Mouse (Mus musculus): ENCODE measurements around the gene Polr3b. TPM values are rescaled to one million over a fixed set of nuclear protein-coding genes. Genes with fewer than 3 reads are reported as not detected.

The Polr3b gene
- polyA plus RNA-seq, 1 experiment from 2014 or later = 3.9 TPM

DNA sequence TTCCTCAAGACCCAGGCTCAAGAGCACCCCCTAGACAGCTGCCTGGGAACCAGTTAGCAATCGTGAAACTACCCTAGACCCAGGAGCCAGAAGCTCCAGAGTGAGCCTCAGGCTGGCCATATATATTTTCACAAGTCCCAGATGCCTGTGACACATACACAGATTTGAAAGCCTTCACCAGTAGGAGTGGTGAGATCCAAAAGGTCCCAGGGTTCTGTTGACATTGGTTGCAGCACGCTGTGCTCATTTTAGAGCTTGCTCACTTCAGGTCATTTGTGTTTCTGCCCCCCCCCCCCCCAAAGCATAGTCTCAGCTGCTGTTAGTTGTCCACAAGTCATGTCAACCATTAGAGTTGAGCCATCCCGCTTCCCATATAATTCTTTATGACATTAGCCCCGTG, 31.9 kb downstream of the Polr3b start:
- H3K9me3 ChIP-seq (ENCODE audit: low read length) = no peaks in the 10 kb centered on the region
- no peak overlapping the region for H3K27ac ChIP-seq (ENCODE audit: low read depth)
- 79% methylated on average over 4 of the region's 4 CpGs for WGBS (ENCODE audit: insufficient replicate concordance)
- no peak overlapping the region for H3K9ac ChIP-seq (replicated peaks)
- H3K4me1 ChIP-seq (ENCODE audit: insufficient read depth) = no peaks in the 10 kb centered on the region
- no peak overlapping the region for H3K4me3 ChIP-seq (ENCODE audit: low read depth, low read length)
- no peak overlapping the region for H3K4me2 ChIP-seq (ENCODE audit: low read depth, low read length)
- TF ChIP-seq CTCF (IDR thresholded peaks at IDR 0.05; ENCODE audit: low read depth) (no peak), EP300 (IDR thresholded peaks at IDR 0.05; ENCODE audit: low read depth) (no peak)
- peaks cover 24% of the 10 kb centered on the region for H3K36me3 ChIP-seq (replicated peaks; ENCODE audit: insufficient read depth, low read length)
- no peak for ATAC-seq
- no peaks in the 10 kb centered on the region for H3K27me3 ChIP-seq (ENCODE audit: insufficient read depth, low read length)
- DNase-seq = no peak

GRCm38 (mm10) chr10:84654731-84655130, 32.6 kb downstream of the Polr3b start:
- no peak for DNase-seq
- no peaks in the 10 kb centered on the region for H3K4me1 ChIP-seq (ENCODE audit: insufficient read depth)
- H3K9me3 ChIP-seq (ENCODE audit: low read length) = no peaks in the 10 kb centered on the region
- H3K4me3 ChIP-seq (ENCODE audit: low read depth, low read length) = no peak overlapping the region
- peaks cover 24% of the 10 kb centered on the region for H3K36me3 ChIP-seq (replicated peaks; ENCODE audit: insufficient read depth, low read length)
- WGBS (ENCODE audit: insufficient replicate concordance) = 78% methylated on average over 4 of the region's 4 CpGs
- TF ChIP-seq EP300 (IDR thresholded peaks at IDR 0.05; ENCODE audit: low read depth) = no peak
- no peak for TF ChIP-seq CTCF (IDR thresholded peaks at IDR 0.05; ENCODE audit: low read depth)
- no peak overlapping the region for H3K27ac ChIP-seq (ENCODE audit: low read depth)
- ATAC-seq = no peak
- no peaks in the 10 kb centered on the region for H3K27me3 ChIP-seq (ENCODE audit: insufficient read depth, low read length)
- no peak overlapping the region for H3K9ac ChIP-seq (replicated peaks)
- no peak overlapping the region for H3K4me2 ChIP-seq (ENCODE audit: low read depth, low read length)

- DNase-seq = no peak
- TF ChIP-seq EP300 (IDR thresholded peaks at IDR 0.05; ENCODE audit: low read depth) = no peak
- no peak for TF ChIP-seq CTCF (IDR thresholded peaks at IDR 0.05; ENCODE audit: low read depth)
Observed at GRCm38 (mm10) chr10:84656618-84657017, 34.5 kb downstream of the Polr3b start.

GRCm38 (mm10) chr10:84657437-84658087, 35.5 kb downstream of the Polr3b start:
- H3K4me3 ChIP-seq (ENCODE audit: low read depth, low read length) = no peak overlapping the region
- ATAC-seq (no peak), DNase-seq (no peak)
- TF ChIP-seq CTCF (IDR thresholded peaks at IDR 0.05; ENCODE audit: low read depth) (no peak), EP300 (IDR thresholded peaks at IDR 0.05; ENCODE audit: low read depth) (no peak)
- peaks cover 26% of the 10 kb centered on the region for H3K36me3 ChIP-seq (replicated peaks; ENCODE audit: insufficient read depth, low read length)
- H3K9ac ChIP-seq (replicated peaks) = no peak overlapping the region
- no peaks in the 10 kb centered on the region for H3K27me3 ChIP-seq (ENCODE audit: insufficient read depth, low read length)
- WGBS (ENCODE audit: insufficient replicate concordance) = 52% methylated on average over 6 of the region's 6 CpGs
- no peak overlapping the region for H3K27ac ChIP-seq (ENCODE audit: low read depth)
- no peaks in the 10 kb centered on the region for H3K4me1 ChIP-seq (ENCODE audit: insufficient read depth)
- H3K9me3 ChIP-seq (ENCODE audit: low read length) = no peaks in the 10 kb centered on the region
- H3K4me2 ChIP-seq (ENCODE audit: low read depth, low read length) = no peak overlapping the region

More at GRCm38 (mm10) chr10:84656618-84657017, 34.5 kb downstream of the Polr3b start:
- Histone ChIP-seq H3K4me1 (ENCODE audit: insufficient read depth) (no peaks in the 10 kb centered on the region), H3K27ac (ENCODE audit: low read depth) (no peak overlapping the region), H3K9ac (replicated peaks) (no peak overlapping the region), H3K4me2 (ENCODE audit: low read depth, low read length) (no peak overlapping the region), H3K27me3 (ENCODE audit: insufficient read depth, low read length) (no peaks in the 10 kb centered on the region), H3K9me3 (ENCODE audit: low read length) (no peaks in the 10 kb centered on the region), H3K4me3 (ENCODE audit: low read depth, low read length) (no peak overlapping the region), H3K36me3 (replicated peaks; ENCODE audit: insufficient read depth, low read length) (peaks cover 28% of the 10 kb centered on the region)
- no peak for ATAC-seq
- 86% methylated on average over 4 of the region's 4 CpGs for WGBS (ENCODE audit: insufficient replicate concordance)

- Histone ChIP-seq H3K4me2 (ENCODE audit: low read depth, low read length) (peak overlapping the region; percentile 7; the same call in 1 of the 2 replicates), H3K27ac (ENCODE audit: low read depth) (peak overlapping the region; percentile 7; the same call in 1 of the 2 replicates), H3K36me3 (replicated peaks; ENCODE audit: insufficient read depth, low read length) (peaks cover 19% of the 10 kb centered on the region), H3K4me3 (ENCODE audit: low read depth, low read length) (no peak overlapping the region), H3K9ac (replicated peaks) (no peak overlapping the region), H3K27me3 (ENCODE audit: insufficient read depth, low read length) (no peaks in the 10 kb centered on the region), H3K4me1 (ENCODE audit: insufficient read depth) (no peaks in the 10 kb centered on the region), H3K9me3 (ENCODE audit: low read length) (no peaks in the 10 kb centered on the region)
- DNase-seq (peak; percentile 24), ATAC-seq (no peak)
- 46% methylated on average over 18 of the region's 18 CpGs for WGBS (ENCODE audit: insufficient replicate concordance)
- TF ChIP-seq EP300 (IDR thresholded peaks at IDR 0.05; ENCODE audit: low read depth) = no peak
- TF ChIP-seq CTCF (IDR thresholded peaks at IDR 0.05; ENCODE audit: low read depth) = no peak
Observed at GRCm38 (mm10) chr10:84658088-84658848, 36.2 kb downstream of the Polr3b start.

- ATAC-seq = no peak
- WGBS (ENCODE audit: insufficient replicate concordance) = 80% methylated on average over 3 of the region's 3 CpGs
- Histone ChIP-seq H3K4me1 (ENCODE audit: insufficient read depth) (no peaks in the 10 kb centered on the region), H3K9me3 (ENCODE audit: low read length) (no peaks in the 10 kb centered on the region), H3K36me3 (replicated peaks; ENCODE audit: insufficient read depth, low read length) (peaks cover 14% of the 10 kb centered on the region), H3K4me3 (ENCODE audit: low read depth, low read length) (no peak overlapping the region), H3K27me3 (ENCODE audit: insufficient read depth, low read length) (no peaks in the 10 kb centered on the region), H3K27ac (ENCODE audit: low read depth) (no peak overlapping the region), H3K4me2 (ENCODE audit: low read depth, low read length) (no peak overlapping the region), H3K9ac (replicated peaks) (no peak overlapping the region)
- no peak for DNase-seq
- no peak for TF ChIP-seq CTCF (IDR thresholded peaks at IDR 0.05; ENCODE audit: low read depth)
- TF ChIP-seq EP300 (IDR thresholded peaks at IDR 0.05; ENCODE audit: low read depth) = no peak
Observed at GRCm38 (mm10) chr10:84659281-84659680, 37.2 kb downstream of the Polr3b start.

All from liver, postnatal 0 days (tissue).